Mouse (Mus musculus) hindbrain, embryonic 13.5 days (tissue): ENCODE results near the gene Csf2. TPM values are rescaled to one million over a fixed set of nuclear protein-coding genes. Genes with fewer than 3 reads are reported as not detected.

Experiments
- ATAC-seq: fragments of 200-750 bp; cut with Nextera tagmentation; 2 replicates; pipeline ENCODE4 v1.8.0; 2017; ENCODE audit warnings: moderate TSS enrichment; ENCODE audit not compliant: low FRiP score
- H3K27ac ChIP-seq: fragments of 300-500 bp; sonication (generic); 2 replicates; pipeline ENCODE4 v1.5.1; 2015; ENCODE audit warnings: inconsistent platforms, mild to moderate bottlenecking, moderate library complexity
- H3K27me3 ChIP-seq: fragments of 300-500 bp; sonication (generic); 2 replicates; pipeline ENCODE4 v1.6.1; 2015; ENCODE audit warnings: mild to moderate bottlenecking, inconsistent platforms
- H3K36me3 ChIP-seq: fragments of 300-500 bp; sonication (generic); 2 replicates; pipeline ENCODE4 v1.6.1; 2015; ENCODE audit warnings: mild to moderate bottlenecking, inconsistent platforms
- H3K4me1 ChIP-seq: fragments of 300-500 bp; sonication (generic); replicated peaks from 2 replicates; pipeline ENCODE4 v1.6.1; 2015; ENCODE audit warnings: inconsistent platforms
- H3K4me2 ChIP-seq: fragments of 300-500 bp; sonication (generic); 2 replicates; pipeline ENCODE4 v1.6.1; 2015; ENCODE audit warnings: inconsistent platforms, mild to moderate bottlenecking, moderate library complexity
- H3K4me3 ChIP-seq: fragments of 300-500 bp; sonication (generic); 2 replicates; pipeline ENCODE4 v1.5.1; 2015; ENCODE audit warnings: mild to moderate bottlenecking, inconsistent platforms
- H3K9ac ChIP-seq: fragments of 300-500 bp; sonication (generic); 2 replicates; pipeline ENCODE4 v1.6.1; 2015; ENCODE audit warnings: mild to moderate bottlenecking, inconsistent platforms
- H3K9me3 ChIP-seq: fragments of 300-500 bp; sonication (generic); 2 replicates; pipeline ENCODE4 v1.6.1; 2016; ENCODE audit warnings: inconsistent platforms
- WGBS: fragments of 180-500 bp; shearing (Covaris S2); methylation state at CpG from one replicate; pipeline ENCODE4 v1.1.7; 2015; 5-methylcytosine and 5-hydroxymethylcytosine counted together
- polyA plus RNA-seq: library from polyadenylated mRNA; unstranded; fragments of >200 nt; fragmentation: Nextera tagmentation; extraction: Ambion mirVana; gene quantifications from 2 replicates; pipeline ENCODE4 v1.2.1, GENCODE M21; 2015

The Csf2 gene
- polyA plus RNA-seq, 1 experiment from 2014 or later: not detected

DNA sequence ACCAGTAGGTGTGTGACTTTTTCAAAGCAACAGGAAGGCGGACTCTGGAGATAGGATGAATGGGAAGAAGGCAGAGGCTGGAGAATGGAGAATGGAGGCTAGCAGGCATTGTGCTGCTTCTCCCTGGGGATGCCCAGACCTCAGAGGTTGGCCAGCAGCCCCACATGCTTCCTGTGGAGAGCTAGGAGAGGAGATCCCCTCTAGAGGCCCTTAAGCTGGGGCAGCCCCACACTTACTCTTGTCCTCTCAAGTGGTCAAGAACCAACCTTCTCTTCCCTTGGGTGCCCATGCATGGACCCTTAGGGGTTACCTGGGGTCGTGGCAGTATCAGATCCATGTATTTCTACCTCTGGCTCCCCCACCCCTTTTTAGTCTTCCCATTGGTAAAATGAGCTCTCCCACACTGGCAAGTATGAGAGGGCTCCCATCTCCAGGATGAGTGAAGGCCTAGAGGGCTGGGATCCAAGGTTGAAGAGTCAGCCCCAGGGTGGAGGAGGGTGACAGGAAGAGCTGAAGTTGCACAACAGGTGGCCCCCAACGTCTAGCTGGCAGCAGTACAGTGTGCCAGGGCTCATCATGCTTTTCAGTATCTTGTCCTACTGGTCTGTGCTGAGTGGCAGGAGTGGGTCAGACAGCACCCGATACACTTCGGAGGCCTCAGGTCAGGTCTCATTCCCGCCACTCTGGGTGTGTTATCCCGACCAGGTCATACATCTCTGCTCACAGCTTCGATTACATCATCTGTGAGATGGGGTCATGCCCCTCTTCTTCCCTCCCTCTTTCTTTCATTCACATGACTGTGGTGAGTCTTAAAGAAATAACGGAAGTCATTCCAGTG, 25.6 kb downstream of the Csf2 start:
- H3K4me2 ChIP-seq: no peak overlapping the region
- ATAC-seq: no peak
- H3K36me3 ChIP-seq: no peaks in the 10 kb centered on the region
- no peak overlapping the region for H3K9ac ChIP-seq
- no peak overlapping the region for H3K27ac ChIP-seq
- H3K4me1 ChIP-seq: no peaks in the 10 kb centered on the region
- no peaks in the 10 kb centered on the region for H3K27me3 ChIP-seq
- H3K4me3 ChIP-seq: no peak overlapping the region
- no peaks in the 10 kb centered on the region for H3K9me3 ChIP-seq
- 89% methylated on average over 9 of the region's 9 CpGs for WGBS

DNA sequence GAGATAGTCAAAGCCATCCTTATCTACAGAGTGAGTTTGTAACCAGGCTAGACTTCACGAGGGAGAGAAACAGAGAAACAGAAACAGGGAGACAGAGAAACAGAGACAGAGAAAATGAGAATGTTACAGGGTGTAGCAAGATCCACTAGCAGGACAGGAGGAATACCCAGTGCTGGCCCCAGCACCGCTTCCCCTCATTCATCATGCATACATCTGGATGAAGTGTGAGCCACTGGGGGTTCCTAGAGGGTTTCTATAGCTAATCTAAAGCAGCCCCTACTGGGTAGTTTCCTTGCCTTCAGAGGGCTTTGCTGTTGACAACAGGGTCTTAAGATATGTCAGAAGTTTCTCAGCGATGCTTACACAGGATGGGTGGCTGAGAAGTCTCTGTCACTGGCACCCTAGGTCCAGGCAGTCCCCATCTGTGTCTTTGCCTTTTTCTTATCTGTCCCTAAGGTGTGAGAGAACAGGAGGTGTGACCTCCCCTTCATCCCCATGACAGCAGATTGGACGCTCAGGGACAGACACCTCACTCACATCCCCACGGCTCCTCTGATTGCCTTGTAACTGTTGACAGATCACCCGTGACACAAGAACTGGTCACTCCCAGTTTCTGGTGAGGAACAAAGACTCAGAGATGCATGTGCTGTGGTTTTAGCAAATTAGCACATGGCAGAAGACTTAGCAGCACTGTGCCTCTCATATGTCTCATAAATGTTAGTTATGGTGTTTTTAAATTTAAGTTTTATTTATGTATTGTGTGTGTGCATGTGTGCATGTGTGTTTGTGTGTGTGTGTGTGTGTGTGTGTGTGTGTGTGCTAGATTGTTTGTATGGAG, 29.3 kb downstream of the Csf2 start:
- no peaks in the 10 kb centered on the region for H3K27me3 ChIP-seq
- H3K4me3 ChIP-seq: no peak overlapping the region
- no peak overlapping the region for H3K4me2 ChIP-seq
- H3K9me3 ChIP-seq: no peaks in the 10 kb centered on the region
- H3K27ac ChIP-seq: no peak overlapping the region
- WGBS: 71% methylated on average over 6 of the region's 6 CpGs
- ATAC-seq: no peak
- no peak overlapping the region for H3K9ac ChIP-seq
- H3K36me3 ChIP-seq: no peaks in the 10 kb centered on the region
- H3K4me1 ChIP-seq: no peaks in the 10 kb centered on the region

- H3K36me3 ChIP-seq: no peaks in the 10 kb centered on the region
- no peak overlapping the region for H3K4me3 ChIP-seq
- ATAC-seq: no peak
- H3K9me3 ChIP-seq: no peaks in the 10 kb centered on the region
- 100% methylated on average over 1 of the region's 1 CpGs for WGBS
- no peak overlapping the region for H3K4me2 ChIP-seq
- H3K9ac ChIP-seq: no peak overlapping the region
- H3K27ac ChIP-seq: no peak overlapping the region
- no peaks in the 10 kb centered on the region for H3K27me3 ChIP-seq
- no peaks in the 10 kb centered on the region for H3K4me1 ChIP-seq
Observed at GRCm38 (mm10) chr11:54219191-54219590, 30.3 kb downstream of the Csf2 start.

DNA sequence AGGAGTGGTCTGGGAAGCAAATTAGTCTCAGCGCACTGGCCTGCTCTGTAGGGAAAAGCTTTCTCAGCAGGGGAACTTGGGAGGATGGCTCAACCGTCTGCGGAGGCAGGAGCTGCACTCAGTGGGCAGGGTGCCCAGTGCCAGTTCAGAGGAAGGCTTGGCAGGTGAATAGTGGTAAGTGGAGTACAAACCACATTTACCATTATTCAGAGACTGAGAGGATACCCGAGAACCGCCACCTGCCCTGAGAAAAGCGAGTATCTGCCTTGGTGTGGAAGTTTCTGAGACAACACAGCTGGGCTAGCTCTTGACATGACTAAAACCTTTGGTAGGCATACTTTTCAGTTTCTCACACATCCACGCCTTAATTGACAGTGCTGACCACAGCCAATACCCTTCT, 32.1 kb downstream of the Csf2 start:
- 65% methylated on average over 7 of the region's 7 CpGs for WGBS
- Histone ChIP-seq H3K4me2 (no peak overlapping the region), H3K27me3 (no peaks in the 10 kb centered on the region), H3K27ac (no peak overlapping the region), H3K4me3 (no peak overlapping the region), H3K36me3 (no peaks in the 10 kb centered on the region), H3K9me3 (no peaks in the 10 kb centered on the region), H3K9ac (no peak overlapping the region), H3K4me1 (no peaks in the 10 kb centered on the region)
- ATAC-seq: no peak

DNA sequence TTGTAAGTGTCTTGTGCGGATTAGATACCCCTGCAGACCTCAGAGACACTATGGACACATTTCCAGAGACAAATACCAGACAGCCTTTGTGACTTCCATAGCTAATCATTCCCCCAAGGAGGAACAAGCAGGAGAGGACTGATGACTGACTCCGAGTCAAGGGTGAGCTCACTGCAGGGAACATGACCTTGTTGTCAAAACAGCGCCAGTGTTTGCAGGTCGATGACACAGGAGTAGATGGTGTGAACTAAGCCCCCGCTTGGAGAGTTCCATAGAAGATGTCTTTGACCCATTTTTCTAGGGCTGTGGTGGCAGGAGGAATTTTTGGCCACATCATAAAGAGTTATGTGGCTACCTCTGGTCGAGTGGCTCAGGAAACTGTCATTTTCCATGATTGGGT, 33.4 kb downstream of the Csf2 start:
- Histone ChIP-seq H3K9ac (no peak overlapping the region), H3K27me3 (no peaks in the 10 kb centered on the region), H3K9me3 (no peaks in the 10 kb centered on the region), H3K4me2 (no peak overlapping the region), H3K36me3 (no peaks in the 10 kb centered on the region), H3K4me1 (no peaks in the 10 kb centered on the region), H3K4me3 (no peak overlapping the region), H3K27ac (no peak overlapping the region)
- WGBS: 79% methylated on average over 6 of the region's 6 CpGs
- no peak for ATAC-seq

DNA sequence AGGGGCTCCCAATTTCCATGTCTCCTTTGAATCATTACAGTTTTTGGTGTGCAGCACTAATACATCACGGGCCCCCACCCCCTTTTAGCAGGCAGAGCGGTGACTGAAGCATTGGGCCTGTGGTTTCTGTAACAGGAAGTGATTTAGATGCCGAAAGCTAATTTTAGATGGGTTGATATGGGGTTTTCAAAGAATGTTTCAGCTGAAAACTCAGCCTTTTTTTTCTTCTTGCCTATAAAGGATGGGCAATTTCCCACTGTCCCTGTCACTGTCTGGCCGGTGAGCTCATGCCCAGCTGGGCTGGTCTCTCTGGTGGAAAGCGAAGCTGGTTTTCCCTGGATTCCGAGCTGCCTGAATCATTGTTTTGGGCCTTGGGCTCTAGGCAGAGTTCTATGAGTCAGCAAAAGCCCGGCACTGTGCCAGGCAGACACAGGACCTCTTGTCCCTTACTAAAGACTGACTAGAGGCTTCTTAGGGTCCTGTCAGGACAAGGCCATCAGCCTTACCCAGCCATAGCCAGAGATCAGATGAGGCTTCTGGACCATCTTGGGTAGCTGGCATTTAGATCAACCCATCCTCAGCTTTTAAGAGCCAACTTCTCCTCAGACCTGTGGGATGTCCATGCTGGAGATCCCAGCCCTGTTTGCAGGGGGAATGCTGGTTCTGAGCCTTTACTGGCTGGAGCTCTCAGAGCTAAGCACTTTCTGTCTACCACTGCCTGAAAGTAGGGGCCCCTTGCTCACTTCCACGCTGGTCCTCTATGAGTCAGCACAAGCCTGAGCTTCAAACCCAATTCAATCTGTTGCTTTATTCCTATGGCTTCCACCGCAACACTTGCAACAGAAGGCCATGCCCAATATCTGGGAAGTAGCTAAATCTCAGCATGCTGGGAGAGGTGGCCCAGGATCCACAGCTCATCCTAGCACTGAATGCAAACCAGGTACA, 34.7 kb downstream of the Csf2 start:
- Histone ChIP-seq H3K27ac (no peak overlapping the region), H3K9ac (no peak overlapping the region), H3K4me2 (no peak overlapping the region), H3K9me3 (no peaks in the 10 kb centered on the region), H3K4me3 (no peak overlapping the region), H3K27me3 (no peaks in the 10 kb centered on the region), H3K4me1 (no peaks in the 10 kb centered on the region), H3K36me3 (no peaks in the 10 kb centered on the region)
- no peak for ATAC-seq
- 87% methylated on average over 9 of the region's 9 CpGs for WGBS

DNA sequence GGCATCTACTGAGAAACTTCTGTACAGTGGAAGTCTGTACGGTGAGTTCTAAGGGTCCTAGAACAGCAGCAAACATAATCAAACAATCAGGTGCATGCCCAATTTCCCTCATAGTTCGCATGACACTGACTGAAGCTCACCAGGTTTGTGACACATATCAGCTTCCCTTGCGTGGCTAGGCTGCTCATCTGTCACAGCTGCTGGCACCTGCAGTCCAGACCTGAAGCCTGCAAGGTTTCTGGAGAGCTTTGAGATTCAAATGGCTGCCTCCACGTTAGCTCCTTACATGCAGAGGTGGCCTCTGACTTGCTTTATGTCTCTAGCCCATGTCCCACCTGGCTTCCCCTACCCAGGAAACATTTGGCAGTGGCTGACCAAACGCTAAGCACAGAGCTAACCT, 35.8 kb downstream of the Csf2 start:
- no peak overlapping the region for H3K4me2 ChIP-seq
- no peaks in the 10 kb centered on the region for H3K9me3 ChIP-seq
- H3K27me3 ChIP-seq: no peaks in the 10 kb centered on the region
- H3K9ac ChIP-seq: no peak overlapping the region
- no peaks in the 10 kb centered on the region for H3K4me1 ChIP-seq
- no peak for ATAC-seq
- no peak overlapping the region for H3K27ac ChIP-seq
- H3K4me3 ChIP-seq: no peak overlapping the region
- WGBS: 85% methylated on average over 5 of the region's 5 CpGs
- H3K36me3 ChIP-seq: no peaks in the 10 kb centered on the region

- H3K9me3 ChIP-seq: no peaks in the 10 kb centered on the region
- WGBS: 84% methylated on average over 5 of the region's 5 CpGs
- H3K27ac ChIP-seq: no peak overlapping the region
- H3K9ac ChIP-seq: no peak overlapping the region
- no peaks in the 10 kb centered on the region for H3K27me3 ChIP-seq
- no peaks in the 10 kb centered on the region for H3K4me1 ChIP-seq
- no peak overlapping the region for H3K4me3 ChIP-seq
- no peak overlapping the region for H3K4me2 ChIP-seq
- H3K36me3 ChIP-seq: no peaks in the 10 kb centered on the region
- no peak for ATAC-seq
Observed at GRCm38 (mm10) chr11:54206993-54207392, 42.5 kb downstream of the Csf2 start.

DNA sequence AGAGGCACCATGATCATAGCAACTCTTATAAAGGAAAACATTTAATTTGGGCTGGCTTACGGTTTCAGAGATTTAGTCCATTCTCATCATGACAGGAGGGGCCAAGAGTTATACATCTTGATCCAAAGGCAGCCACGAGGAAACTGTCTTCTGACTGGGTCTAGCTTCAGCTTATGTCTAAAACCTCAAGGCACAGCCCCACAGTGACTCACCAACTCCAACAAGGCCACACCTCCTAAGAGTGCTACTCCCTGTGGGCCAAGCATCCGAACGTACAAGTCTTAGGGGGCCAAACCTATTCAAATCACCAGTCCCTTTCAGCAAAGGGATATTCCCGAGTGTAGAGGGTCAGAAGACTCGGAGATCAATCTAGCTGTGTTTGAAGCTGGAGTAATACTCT, 44.1 kb downstream of the Csf2 start:
- no peak for ATAC-seq
- H3K36me3 ChIP-seq: no peaks in the 10 kb centered on the region
- H3K9ac ChIP-seq: no peak overlapping the region
- H3K27ac ChIP-seq: no peak overlapping the region
- H3K4me1 ChIP-seq: no peaks in the 10 kb centered on the region
- no peak overlapping the region for H3K4me3 ChIP-seq
- no peaks in the 10 kb centered on the region for H3K9me3 ChIP-seq
- WGBS: 80% methylated on average over 6 of the region's 6 CpGs
- no peak overlapping the region for H3K4me2 ChIP-seq
- H3K27me3 ChIP-seq: no peaks in the 10 kb centered on the region

GRCm38 (mm10) chr11:54204781-54205180, 44.7 kb downstream of the Csf2 start:
- H3K9ac ChIP-seq: no peak overlapping the region
- no peak overlapping the region for H3K4me3 ChIP-seq
- H3K27ac ChIP-seq: no peak overlapping the region
- WGBS: 93% methylated on average over 2 of the region's 2 CpGs
- H3K27me3 ChIP-seq: no peaks in the 10 kb centered on the region
- no peak overlapping the region for H3K4me2 ChIP-seq
- H3K9me3 ChIP-seq: no peaks in the 10 kb centered on the region
- ATAC-seq: no peak
- H3K36me3 ChIP-seq: no peaks in the 10 kb centered on the region
- H3K4me1 ChIP-seq: no peaks in the 10 kb centered on the region

DNA sequence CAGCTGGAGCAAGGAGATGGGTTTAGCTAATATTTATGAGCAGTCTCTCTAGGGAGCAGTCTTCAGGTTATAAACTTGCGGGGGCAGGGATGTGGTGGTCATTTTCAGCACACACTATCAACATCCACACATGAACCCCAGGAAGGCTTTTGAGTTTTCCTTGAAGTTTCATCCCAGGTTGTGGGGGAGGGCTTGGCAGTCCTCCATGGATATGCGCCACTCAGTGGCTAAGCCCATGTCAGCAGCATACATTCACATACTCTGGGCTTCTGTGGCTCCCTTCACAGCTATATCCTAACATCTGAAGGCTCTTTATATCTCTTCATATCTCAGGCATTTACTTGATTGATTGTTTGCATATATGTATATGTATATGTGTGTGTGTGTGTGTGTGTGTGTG, 46.3 kb downstream of the Csf2 start:
- ATAC-seq: no peak
- no peak overlapping the region for H3K4me3 ChIP-seq
- 88% methylated on average over 2 of the region's 2 CpGs for WGBS
- no peaks in the 10 kb centered on the region for H3K27me3 ChIP-seq
- no peaks in the 10 kb centered on the region for H3K36me3 ChIP-seq
- H3K9me3 ChIP-seq: no peaks in the 10 kb centered on the region
- no peak overlapping the region for H3K27ac ChIP-seq
- no peak overlapping the region for H3K4me2 ChIP-seq
- H3K9ac ChIP-seq: no peak overlapping the region
- no peaks in the 10 kb centered on the region for H3K4me1 ChIP-seq
